ENCODE assay signal across 8 mouse cellular contexts in genomic region chr11:51620084-51620483, GRCm38 (mm10). TPM values are rescaled to one million over a fixed set of nuclear protein-coding genes. Genes with fewer than 3 reads are reported as not detected.
DNase-seq lines count a peak whose midpoint lies in the region; ATAC-seq and TF ChIP-seq lines count a peak whose summit lies in the region.

No protein-coding gene starts in this region.

- under 1% methylated on average over 11 of the region's 11 CpGs for WGBS in heart, embryonic 13.5 days
- 2% methylated on average over 11 of the region's 11 CpGs for WGBS in forebrain, embryonic 15.5 days
- 1% methylated on average over 11 of the region's 11 CpGs for WGBS in liver, embryonic 16.5 days (ENCODE audit: insufficient replicate concordance)

- peaks cover 33% of the 10 kb centered on the region for H3K4me1 ChIP-seq in heart, embryonic 13.5 days
- H3K4me1 ChIP-seq in ES-Bruce4 (ENCODE audit: control insufficient read depth, insufficient read depth, low read length): no peaks in the 10 kb centered on the region
- peaks cover 29% of the 10 kb centered on the region for H3K4me1 ChIP-seq in forebrain, embryonic 15.5 days
- H3K4me1 ChIP-seq in liver, embryonic 16.5 days (ENCODE audit: control insufficient read depth, low read depth, low read length): peaks cover 23% of the 10 kb centered on the region

- no peaks in the 10 kb centered on the region for H3K9me3 ChIP-seq in heart, embryonic 13.5 days
- H3K9me3 ChIP-seq in ES-Bruce4 (replicated peaks; ENCODE audit: control insufficient read depth, insufficient read depth, low read length, poor library complexity, severe bottlenecking): no peaks in the 10 kb centered on the region
- H3K9me3 ChIP-seq in forebrain, embryonic 15.5 days: no peaks in the 10 kb centered on the region
- no peaks in the 10 kb centered on the region for H3K9me3 ChIP-seq in liver, embryonic 16.5 days (replicated peaks; ENCODE audit: control insufficient read depth, low read length)

- H3K4me2 ChIP-seq in heart, embryonic 13.5 days: peak overlapping the region; percentile 90
- peak overlapping the region; percentile 84 for H3K4me2 ChIP-seq in forebrain, embryonic 15.5 days (replicated peaks)
- peak overlapping the region; percentile 84 for H3K4me2 ChIP-seq in liver, embryonic 16.5 days (ENCODE audit: low read depth, low read length)

- no peak for DNase-seq in heart, postnatal 4 days
- DNase-seq in retina, embryonic 14.5 days (ENCODE audit: low spot score): no peak
- no peak for DNase-seq in adrenal gland, adult 2 months
- DNase-seq in cerebellum, postnatal 10 days: no peak

- TF ChIP-seq POLR2A in ES-Bruce4 (IDR thresholded peaks at IDR 0.05; ENCODE audit: insufficient read depth, low read length): no peak

- H3K36me3 ChIP-seq in heart, embryonic 13.5 days: peaks cover 39% of the 10 kb centered on the region
- peaks cover 37% of the 10 kb centered on the region for H3K36me3 ChIP-seq in ES-Bruce4 (ENCODE audit: control insufficient read depth, insufficient read depth, low read length, poor library complexity, severe bottlenecking)
- H3K36me3 ChIP-seq in forebrain, embryonic 15.5 days: peaks cover 34% of the 10 kb centered on the region
- peaks cover 12% of the 10 kb centered on the region for H3K36me3 ChIP-seq in liver, embryonic 16.5 days (ENCODE audit: control insufficient read depth, insufficient read depth)

- ATAC-seq in heart, embryonic 13.5 days (ENCODE audit: extremely low read depth, insufficient number of reproducible peaks, low FRiP score, low TSS enrichment): no peak
- ATAC-seq in forebrain, embryonic 15.5 days (replicated peaks): no peak
- no peak for ATAC-seq in liver, embryonic 16.5 days (ENCODE audit: low read depth)

- H3K4me3 ChIP-seq in heart, embryonic 13.5 days: peak overlapping the region; percentile 91
- peak overlapping the region; percentile 92 for H3K4me3 ChIP-seq in ES-Bruce4 (ENCODE audit: low read depth, low read length)
- H3K4me3 ChIP-seq in forebrain, embryonic 15.5 days: peak overlapping the region; percentile 91
- H3K4me3 ChIP-seq in liver, embryonic 16.5 days (ENCODE audit: low read depth, low read length): peak overlapping the region; percentile 79

- no peak for TF ChIP-seq EP300 in ES-Bruce4 (IDR thresholded peaks at IDR 0.05; ENCODE audit: insufficient read depth, low read depth, low read length)

- H3K9ac ChIP-seq in heart, embryonic 13.5 days: peak overlapping the region; percentile 90
- H3K9ac ChIP-seq in ES-Bruce4 (ENCODE audit: low read depth, poor library complexity, severe bottlenecking): peak overlapping the region; percentile 96
- peak overlapping the region; percentile 69 for H3K9ac ChIP-seq in forebrain, embryonic 15.5 days (replicated peaks)
- H3K9ac ChIP-seq in liver, embryonic 16.5 days (ENCODE audit: low read depth, low read length): peak overlapping the region; percentile 66

- peak overlapping the region; percentile 53 for H3K27ac ChIP-seq in heart, embryonic 13.5 days (replicated peaks)
- H3K27ac ChIP-seq in ES-Bruce4 (ENCODE audit: insufficient read depth, low read length): peak overlapping the region; percentile 28; the same call in 1 of the 2 replicates
- no peak overlapping the region for H3K27ac ChIP-seq in forebrain, embryonic 15.5 days (replicated peaks)
- no peak overlapping the region; the same call in 1 of the 2 replicates for H3K27ac ChIP-seq in liver, embryonic 16.5 days (ENCODE audit: low read length)

- no peak for TF ChIP-seq CTCF in ES-Bruce4 (IDR thresholded peaks at IDR 0.05; ENCODE audit: low read depth, low read length)

- H3K27me3 ChIP-seq in heart, embryonic 13.5 days (replicated peaks): no peaks in the 10 kb centered on the region
- no peaks in the 10 kb centered on the region for H3K27me3 ChIP-seq in ES-Bruce4 (ENCODE audit: control insufficient read depth, insufficient read depth, low read length, poor library complexity, severe bottlenecking)
- H3K27me3 ChIP-seq in forebrain, embryonic 15.5 days: no peaks in the 10 kb centered on the region
- H3K27me3 ChIP-seq in liver, embryonic 16.5 days (ENCODE audit: control insufficient read depth, insufficient read depth, low read depth, low read length): no peaks in the 10 kb centered on the region

RNA-seq across cellular contexts. Expression of gene Nhp2, which starts 0.5 kb away (rescaled TPM):
- 101 and 102 TPM in 2 replicates for polyA plus RNA-seq in heart, embryonic 13.5 days (2015; fragmentation: Nextera tagmentation; extraction: Ambion mirVana)
- 10 to 100 TPM; 41.4 to 42.4 TPM for total RNA-seq in heart, postnatal 4 days (2021)
- polyA plus RNA-seq in ES-Bruce4 (2011; ENCODE audit: insufficient read depth, insufficient read length, low read depth, missing spikeins): 202 and 205 TPM in 2 replicates
- 98.5 and 102 TPM in 2 replicates for polyA plus RNA-seq in forebrain, embryonic 15.5 days (2015; fragmentation: Nextera tagmentation; extraction: Ambion mirVana)
- 69.5 and 79.3 TPM in 2 replicates for polyA plus RNA-seq in liver, embryonic 16.5 days (2015; fragmentation: Nextera tagmentation; extraction: Ambion mirVana)
- 10 to 100 TPM; 76.3 to 79.4 TPM for total RNA-seq in adrenal gland, adult 2 months (2021)
- 41.8 and 48.3 TPM in 2 replicates for polyA plus RNA-seq in adrenal gland, adult 2 months (2012; rRNA removed)

RNA-seq across cellular contexts. Expression of gene Hnrnpab, which starts 13.4 kb away (rescaled TPM):
- 273 and 282 TPM in 2 replicates for polyA plus RNA-seq in heart, embryonic 13.5 days (2015; fragmentation: Nextera tagmentation; extraction: Ambion mirVana)
- 100 to 1,000 TPM; 366 to 372 TPM for total RNA-seq in heart, postnatal 4 days (2021)
- polyA plus RNA-seq in ES-Bruce4 (2011; ENCODE audit: insufficient read depth, insufficient read length, low read depth, missing spikeins): 609 and 639 TPM in 2 replicates
- 588 and 604 TPM in 2 replicates for polyA plus RNA-seq in forebrain, embryonic 15.5 days (2015; fragmentation: Nextera tagmentation; extraction: Ambion mirVana)
- 130 and 132 TPM in 2 replicates for polyA plus RNA-seq in liver, embryonic 16.5 days (2015; fragmentation: Nextera tagmentation; extraction: Ambion mirVana)
- total RNA-seq in adrenal gland, adult 2 months (2021): 100 to 1,000 TPM; 266 to 294 TPM
- polyA plus RNA-seq in adrenal gland, adult 2 months (2012; rRNA removed): 234 and 286 TPM in 2 replicates

RNA-seq across cellular contexts. Expression of gene Rmnd5b, which starts 15.6 kb away (rescaled TPM):
- 31.0 and 33.5 TPM in 2 replicates for polyA plus RNA-seq in heart, embryonic 13.5 days (2015; fragmentation: Nextera tagmentation; extraction: Ambion mirVana)
- total RNA-seq in heart, postnatal 4 days (2021): 10 to 100 TPM; 24.3 to 27.4 TPM
- 17.9 and 20.2 TPM in 2 replicates for polyA plus RNA-seq in ES-Bruce4 (2011; ENCODE audit: insufficient read depth, insufficient read length, low read depth, missing spikeins)
- 69.6 and 77.7 TPM in 2 replicates for polyA plus RNA-seq in forebrain, embryonic 15.5 days (2015; fragmentation: Nextera tagmentation; extraction: Ambion mirVana)
- polyA plus RNA-seq in liver, embryonic 16.5 days (2015; fragmentation: Nextera tagmentation; extraction: Ambion mirVana): 16.6 and 17.7 TPM in 2 replicates
- total RNA-seq in adrenal gland, adult 2 months (2021): 10 to 100 TPM; 44.0 to 61.9 TPM
- polyA plus RNA-seq in adrenal gland, adult 2 months (2012; rRNA removed): 201 and 250 TPM in 2 replicates

RNA-seq across cellular contexts. Expression of gene N4bp3, which starts 30.6 kb away (rescaled TPM):
- 12.7 and 14.1 TPM in 2 replicates for polyA plus RNA-seq in heart, embryonic 13.5 days (2015; fragmentation: Nextera tagmentation; extraction: Ambion mirVana)
- total RNA-seq in heart, postnatal 4 days (2021): 10 to 100 TPM; 41.3 to 44.4 TPM
- polyA plus RNA-seq in ES-Bruce4 (2011; ENCODE audit: insufficient read depth, insufficient read length, low read depth, missing spikeins): 18.5 and 19.9 TPM in 2 replicates
- 10.2 and 10.8 TPM in 2 replicates for polyA plus RNA-seq in forebrain, embryonic 15.5 days (2015; fragmentation: Nextera tagmentation; extraction: Ambion mirVana)
- 2.8 and 3.9 TPM in 2 replicates for polyA plus RNA-seq in liver, embryonic 16.5 days (2015; fragmentation: Nextera tagmentation; extraction: Ambion mirVana)
- 1 to 10 TPM; 5.3 to 9.3 TPM for total RNA-seq in adrenal gland, adult 2 months (2021)
- 10.5 and 15.1 TPM in 2 replicates for polyA plus RNA-seq in adrenal gland, adult 2 months (2012; rRNA removed)

RNA-seq across cellular contexts. Expression of gene D930048N14Rik, which starts 30.7 kb away (rescaled TPM):
- polyA plus RNA-seq in heart, embryonic 13.5 days (2015; fragmentation: Nextera tagmentation; extraction: Ambion mirVana): 0.86 and 0.94 TPM in 2 replicates
- total RNA-seq in heart, postnatal 4 days (2021): 1 to 10 TPM; 1.3 to 2.0 TPM
- polyA plus RNA-seq in ES-Bruce4 (2011; ENCODE audit: insufficient read depth, insufficient read length, low read depth, missing spikeins): 10.1 and 10.6 TPM in 2 replicates
- polyA plus RNA-seq in forebrain, embryonic 15.5 days (2015; fragmentation: Nextera tagmentation; extraction: Ambion mirVana): 0.47 and 0.57 TPM in 2 replicates
- 0.44 and 0.46 TPM in 2 replicates for polyA plus RNA-seq in liver, embryonic 16.5 days (2015; fragmentation: Nextera tagmentation; extraction: Ambion mirVana)
- total RNA-seq in adrenal gland, adult 2 months (2021): 1 to 10 TPM; 1.0 to 2.4 TPM
- polyA plus RNA-seq in adrenal gland, adult 2 months (2012; rRNA removed): 5.0 and 6.1 TPM in 2 replicates

Comparison
In these comparisons a context has a peak if more than half of its experiments do, and no peak if none do; other contexts are left out.
1. H3K27ac ChIP-seq: peak in heart, embryonic 13.5 days (single experiment) and ES-Bruce4 (single experiment); none in forebrain, embryonic 15.5 days (single experiment) and liver, embryonic 16.5 days (single experiment).
2. Peak in every context shown above with its lines, with median percentiles within 50 percentile points of each other: H3K4me2 ChIP-seq, H3K4me3 ChIP-seq and H3K9ac ChIP-seq.